Mouse (Mus musculus) c-Kit-positive CD71-negative TER-119-negative erythroid progenitor cells, embryonic 14.5 days (primary cell): ENCODE data around the gene Cptp.

Source experiments
- DNase-seq: peaks from one replicate; pipeline ENCODE4 v3.0.0-alpha.2; 2013; ENCODE audit warnings: low read depth

The Cptp gene

GRCm38 (mm10) chr4:155841003-155841454 is 28.2 kb downstream of the Cptp start:
- peak; percentile 71 for DNase-seq

DNA sequence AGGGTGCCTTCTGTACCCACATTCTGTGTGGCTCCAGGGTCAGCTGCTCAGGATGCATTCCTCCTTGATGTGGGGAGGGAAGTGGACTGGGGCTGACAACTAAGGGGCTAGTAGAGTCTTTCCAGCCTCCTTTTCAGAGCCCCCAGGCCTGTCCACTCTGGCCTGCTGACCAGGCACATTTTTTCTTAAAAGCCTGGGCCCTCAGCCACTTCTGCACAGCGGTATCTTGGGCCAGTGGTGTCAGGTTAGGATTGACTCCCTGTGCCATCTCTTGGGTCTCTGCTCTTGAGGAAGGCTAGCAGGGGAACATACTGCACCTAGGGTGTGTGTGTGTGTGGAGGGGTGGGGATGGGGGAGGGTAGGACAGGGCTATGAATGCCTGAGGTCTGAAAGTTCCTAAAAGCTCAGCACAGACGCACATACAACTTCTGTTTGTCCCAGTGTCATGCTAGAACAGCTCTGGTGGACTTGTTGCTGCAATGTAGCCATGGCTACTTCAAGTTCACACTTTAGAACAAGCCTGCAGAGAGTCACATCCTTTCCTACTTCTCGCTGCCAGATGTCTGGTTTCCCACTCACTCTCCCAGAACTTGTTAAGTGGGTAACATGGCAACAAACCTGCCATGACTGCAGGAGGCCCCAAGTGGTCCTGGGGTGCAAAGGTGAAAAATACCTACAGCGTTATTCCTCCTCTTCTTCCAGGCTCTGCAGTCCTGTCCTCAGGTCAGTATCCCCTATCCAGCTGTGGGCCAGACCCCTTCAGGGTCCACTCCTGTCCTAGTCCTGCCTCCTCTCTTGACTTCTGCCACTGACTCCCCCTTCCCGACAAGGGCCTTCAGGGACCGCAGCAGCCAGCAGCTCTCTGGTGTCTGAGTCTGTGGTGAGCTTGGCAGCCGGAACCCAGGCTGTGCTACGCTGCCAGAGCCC is 28.9 kb downstream of the Cptp start:
- DNase-seq: no peak

DNA sequence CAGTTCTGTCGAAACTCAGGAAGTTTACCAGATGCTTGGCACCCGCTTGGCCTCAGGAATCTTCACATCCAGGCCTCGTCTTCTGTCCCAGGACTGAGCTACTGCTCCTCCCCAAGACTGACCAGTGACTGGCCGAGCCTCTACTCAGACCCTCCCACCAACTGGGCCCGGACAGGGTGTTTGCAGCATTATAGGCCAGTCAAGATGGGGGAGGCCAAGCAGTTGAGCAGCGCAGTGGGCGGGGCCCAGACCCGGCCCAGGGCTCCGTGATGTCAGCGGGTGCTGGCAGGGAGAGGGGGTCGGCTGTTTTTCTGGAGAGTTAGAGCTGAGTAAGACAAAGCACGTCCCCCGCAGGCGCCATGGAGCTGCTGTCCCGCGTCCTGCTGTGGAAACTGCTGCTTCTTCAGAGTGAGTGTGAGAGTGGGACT is 29.7 kb downstream of the Cptp start, which contains the start of gene Mxra8:
TSS of gene Mxra8 (plus strand) at position 198 of the 428 bp plus-strand sequence.
- no peak for DNase-seq

DNA sequence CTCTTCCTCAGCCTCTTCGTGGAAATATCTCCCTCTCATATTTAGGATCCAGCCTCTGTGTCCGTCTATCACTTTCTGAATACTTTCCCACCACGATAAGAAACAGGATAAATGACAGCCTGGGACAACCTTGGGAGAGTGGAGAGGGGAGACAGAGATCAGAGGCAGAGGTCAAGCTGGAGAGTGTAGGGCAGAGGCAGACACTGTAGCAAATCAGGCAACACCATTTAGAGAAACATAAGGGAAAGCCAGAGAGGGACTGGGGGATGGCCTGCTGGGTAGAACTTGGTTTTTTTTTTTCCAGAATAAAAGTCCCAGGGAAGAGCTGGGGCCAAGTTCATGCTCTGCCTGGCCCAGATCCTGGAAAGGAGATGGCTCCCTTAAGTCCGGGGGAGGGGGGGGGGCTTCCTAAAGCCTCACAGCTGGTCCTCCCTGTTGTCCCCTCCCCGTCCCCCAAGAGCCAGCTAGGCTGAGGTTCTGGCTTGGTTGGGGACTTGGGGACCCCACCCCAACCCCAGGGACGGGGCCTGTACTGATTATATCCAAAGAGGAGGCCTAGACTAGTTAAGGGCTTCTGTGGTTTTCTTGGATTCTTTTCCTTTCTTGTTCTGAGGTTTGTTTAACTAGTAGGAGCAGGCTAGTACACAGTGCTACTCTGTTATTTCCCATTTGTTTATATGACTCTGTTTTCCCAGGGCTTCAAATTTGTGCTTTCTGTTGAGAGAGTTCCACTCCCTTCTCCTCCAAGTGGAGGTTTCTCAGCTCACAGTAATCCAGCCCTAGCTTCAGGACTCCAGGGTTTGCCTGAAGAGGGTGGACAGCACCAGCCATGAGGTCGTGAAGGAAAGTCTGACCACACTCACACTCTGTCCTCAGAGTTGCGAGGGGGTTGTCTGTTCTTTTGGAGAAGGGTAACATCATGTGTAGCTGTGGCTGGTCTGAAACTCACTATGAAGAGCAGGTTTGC is 30.8 kb downstream of the Cptp start:
- DNase-seq: no peak

GRCm38 (mm10) chr4:155837404-155838010 is 31.7 kb downstream of the Cptp start:
- no peak for DNase-seq

DNA sequence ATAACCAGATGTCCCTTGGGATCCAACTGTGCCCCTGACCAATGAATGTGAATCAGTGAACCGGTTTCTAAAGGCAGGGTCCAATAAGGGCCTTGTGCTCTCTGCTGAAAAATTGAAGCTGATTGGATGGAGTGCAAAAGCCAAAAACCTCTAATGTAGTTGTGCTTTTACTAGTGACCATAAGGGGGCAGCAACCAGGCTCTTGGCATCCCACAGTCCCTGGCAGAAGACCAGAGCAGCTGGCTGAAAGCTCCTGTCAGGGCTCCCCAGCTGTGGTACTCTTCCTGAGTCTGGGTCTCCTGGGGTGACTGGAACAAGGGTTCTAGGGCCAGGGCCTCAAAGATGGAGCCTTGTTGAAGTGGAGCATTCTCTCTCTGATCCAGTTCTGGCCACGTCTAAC is 35.4 kb downstream of the Cptp start:
- peak; percentile 67 for DNase-seq

- DNase-seq: no peak
Measured at GRCm38 (mm10) chr4:155833234-155833633, 36.0 kb downstream of the Cptp start.

DNA sequence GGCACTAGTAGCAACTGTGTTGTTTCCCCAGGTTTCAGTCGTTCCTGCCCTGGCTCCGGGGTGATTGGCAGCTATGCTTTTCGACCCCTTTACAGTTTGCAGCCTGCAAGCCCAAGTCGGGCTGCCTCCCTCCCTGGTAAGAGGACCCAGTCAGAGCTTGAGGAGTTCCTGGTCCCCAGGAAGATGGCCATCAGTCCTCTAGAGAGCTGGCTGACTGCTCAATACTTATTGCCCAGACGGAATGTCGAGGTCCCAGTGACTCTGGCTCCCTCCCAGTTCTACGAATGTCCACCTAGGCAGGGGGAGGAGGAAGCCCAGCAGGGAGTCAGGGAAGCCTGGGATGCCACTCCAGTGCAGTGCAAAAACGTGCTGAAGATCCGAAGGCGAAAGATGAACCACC is 36.9 kb downstream of the Cptp start:
- no peak for DNase-seq

DNA sequence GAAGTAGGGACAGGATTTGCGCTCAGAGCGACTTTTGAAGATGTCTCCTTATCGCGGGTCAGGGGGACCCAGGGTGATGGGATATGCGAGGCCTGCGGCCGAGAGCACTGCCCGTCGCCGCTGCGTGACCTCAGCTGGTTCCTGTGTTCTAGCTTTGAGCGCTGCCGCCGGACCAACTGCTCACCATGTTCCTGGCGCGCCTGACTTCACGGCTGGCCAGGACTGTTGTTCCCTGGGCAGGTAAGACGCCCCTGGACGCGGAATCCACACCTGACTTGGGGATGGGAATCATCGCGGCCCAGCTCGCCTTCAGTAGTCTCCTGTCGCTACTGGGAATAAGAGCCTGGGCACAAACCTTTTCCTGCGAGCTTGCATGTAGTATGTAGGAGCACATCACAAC is 37.4 kb downstream of the Cptp start:
- no peak for DNase-seq

GRCm38 (mm10) chr4:155831205-155831766 is 38.0 kb downstream of the Cptp start, which contains the start of gene Aurkaip1:
TSS of gene Aurkaip1 (plus strand) at chr4:155831272.
- DNase-seq: peak; percentile 92

DNA sequence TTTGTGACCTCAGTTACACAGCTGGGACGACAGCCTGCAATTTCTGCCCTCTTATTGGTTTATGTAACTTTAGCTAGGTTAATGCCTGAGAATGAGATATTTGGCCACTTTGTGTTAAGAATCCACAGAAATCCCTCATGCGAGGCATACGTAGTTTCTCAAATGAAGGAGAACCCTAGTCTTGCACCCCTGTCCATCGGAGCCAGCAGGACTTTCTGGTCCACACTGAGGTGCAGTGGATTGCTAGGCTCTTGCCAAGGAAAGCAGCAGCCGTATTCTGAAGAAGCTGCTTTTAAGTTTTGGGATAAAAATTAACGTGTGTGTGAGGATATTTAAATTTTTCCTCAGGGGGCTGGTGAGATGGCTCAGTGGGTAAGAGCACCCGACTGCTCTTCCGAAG is 38.6 kb downstream of the Cptp start:
- DNase-seq: no peak

DNA sequence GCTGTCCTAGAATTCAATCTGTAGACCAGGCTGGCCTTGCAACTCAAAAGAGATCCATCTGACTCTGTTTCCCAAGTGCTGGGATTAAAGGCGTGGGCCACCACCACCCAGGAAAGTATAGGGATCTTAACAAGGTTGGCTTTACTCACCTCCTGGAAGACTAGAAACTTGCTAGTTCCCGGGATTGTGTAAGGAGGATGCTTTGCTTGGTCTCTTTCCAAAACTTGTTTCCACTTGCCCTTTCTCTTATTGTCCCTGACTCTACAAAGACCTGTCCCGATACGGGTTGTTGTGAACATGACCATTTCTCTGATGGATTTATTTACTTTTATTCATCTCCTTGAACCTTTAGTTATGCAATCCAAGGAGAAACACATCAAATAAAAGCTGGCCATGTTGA is 39.4 kb downstream of the Cptp start:
- no peak for DNase-seq

DNA sequence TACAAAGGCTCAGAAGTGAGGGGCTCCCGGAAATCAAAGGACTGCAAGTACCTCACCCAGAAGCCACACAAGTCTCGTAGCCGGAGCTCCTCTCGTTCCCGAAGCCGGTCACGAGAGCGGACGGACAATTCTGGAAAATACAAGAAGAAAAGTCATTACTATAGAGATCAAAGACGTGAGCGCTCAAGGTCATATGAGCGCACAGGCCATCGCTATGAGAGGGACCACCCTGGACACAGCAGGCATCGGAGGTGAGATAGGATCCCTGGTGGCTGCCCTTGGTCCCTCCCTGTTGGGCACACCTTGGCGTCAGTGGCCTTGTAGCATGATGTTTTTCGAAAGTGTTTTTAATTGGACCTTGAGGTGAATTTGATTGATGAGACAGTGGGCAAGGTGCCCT is 45.8 kb downstream of the Cptp start:
- DNase-seq: no peak

DNA sequence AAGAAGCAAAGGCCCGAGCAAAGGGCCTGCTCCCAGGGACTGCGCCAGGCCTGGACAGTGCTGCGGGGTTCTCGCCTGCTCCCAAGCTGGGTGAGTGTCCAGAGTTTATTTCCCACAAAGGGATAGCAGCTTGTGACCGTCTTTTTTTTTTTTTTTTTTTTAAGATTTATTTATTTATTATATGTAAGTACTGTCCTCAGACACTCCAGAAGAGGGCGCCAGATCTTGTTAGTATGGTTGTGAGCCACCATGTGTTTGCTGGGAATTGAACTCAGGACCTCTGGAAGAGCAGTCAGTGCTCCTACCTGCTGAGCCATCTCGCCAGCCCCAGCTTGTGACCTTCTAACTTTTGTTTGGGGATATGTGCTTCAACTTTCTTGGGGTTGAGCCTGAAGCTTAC is 48.2 kb downstream of the Cptp start:
- no peak for DNase-seq

GRCm38 (mm10) chr4:155817533-155817932 is 51.7 kb downstream of the Cptp start:
- DNase-seq: no peak
